Mouse (Mus musculus) heart, postnatal 0 days (tissue): ENCODE results near the gene Hnmt. TPM values are rescaled to one million over a fixed set of nuclear protein-coding genes. Genes with fewer than 3 reads are reported as not detected.
"Not testable (repeated sequence)": the region's sequence is repeated elsewhere in the genome, so short reads cannot be mapped to it uniquely, and the experiment has no call there.

Experiments used
- ATAC-seq: fragments of 200-750 bp; cut with Nextera tagmentation; 2 replicates; pipeline ENCODE4 v1.8.0; 2017; ENCODE audit warnings: low read depth, moderate number of reproducible peaks, moderate library complexity; ENCODE audit not compliant: insufficient read depth
- DNase-seq: peaks from one replicate; pipeline ENCODE4 v3.0.0-alpha.2; 2016; ENCODE audit warnings: low spot score
- H3K27ac ChIP-seq: fragments of 300-500 bp; sonication (generic); 2 replicates; pipeline ENCODE4 v1.5.1; 2014; ENCODE audit warnings: low read depth, mild to moderate bottlenecking
- H3K27me3 ChIP-seq: fragments of 300-500 bp; sonication (generic); 2 replicates; pipeline ENCODE4 v1.6.1; 2014; ENCODE audit warnings: low read length, mixed read lengths; ENCODE audit not compliant: control insufficient read depth, insufficient read depth
- H3K36me3 ChIP-seq: fragments of 300-500 bp; sonication (generic); replicated peaks from 2 replicates; pipeline ENCODE4 v1.6.1; 2014; ENCODE audit warnings: low read length, mixed read lengths; ENCODE audit not compliant: control insufficient read depth, insufficient read depth
- H3K4me1 ChIP-seq: fragments of 300-500 bp; sonication (generic); 2 replicates; pipeline ENCODE4 v1.6.1; 2014; ENCODE audit warnings: antibody characterized with exemption; ENCODE audit not compliant: control insufficient read depth, insufficient read depth
- H3K4me2 ChIP-seq: fragments of 300-500 bp; sonication (generic); 2 replicates; pipeline ENCODE4 v1.6.1; 2014; ENCODE audit warnings: low read depth, mild to moderate bottlenecking, low read length, moderate library complexity
- H3K4me3 ChIP-seq: fragments of 300-500 bp; sonication (generic); 2 replicates; pipeline ENCODE4 v1.5.1; 2014; ENCODE audit warnings: low read depth, low read length
- H3K9ac ChIP-seq: fragments of 300-500 bp; sonication (generic); replicated peaks from 2 replicates; pipeline ENCODE4 v1.6.1; 2014; ENCODE audit warnings: low read depth, low read length, mixed read lengths
- H3K9me3 ChIP-seq: fragments of 300-500 bp; sonication (generic); replicated peaks from 2 replicates; pipeline ENCODE4 v1.6.1; 2016; ENCODE audit warnings: low read length; ENCODE audit not compliant: control insufficient read depth
- CTCF ChIP-seq: IDR thresholded peaks from 2 replicates; pipeline ENCODE4 v1.5.1; 2016; ENCODE audit warnings: antibody characterized with exemption, control low read depth, low read depth
- EP300 ChIP-seq: IDR thresholded peaks from 2 replicates; pipeline ENCODE4 v1.6.1; 2016; ENCODE audit warnings: antibody characterized with exemption, low read depth
- WGBS: fragments of 180-500 bp; shearing (Covaris S2); extraction: QIAGEN DNeasy Blood & Tissue Kit; methylation state at CpG from one replicate; pipeline ENCODE4 v1.1.7; 2014; 5-methylcytosine and 5-hydroxymethylcytosine counted together
- polyA plus RNA-seq: library from polyadenylated mRNA; unstranded; fragments of >200 nt; fragmentation: Nextera tagmentation; extraction: Ambion mirVana; gene quantifications from 2 replicates; pipeline ENCODE4 v1.2.1, GENCODE M21; 2015
- total RNA-seq: library from RNA; depleted of rRNA; stranded (reverse); fragments of >200 nt; gene quantifications from 2 replicates; pipeline ENCODE4 v1.2.3, GENCODE M21; 2014; ENCODE audit warnings: low replicate concordance

Gene Hnmt
- total and polyA plus RNA-seq, 2 experiments from 2014 or later: 7.1 to 8.2 TPM

GRCm38 (mm10) chr2:24047551-24048479 is 1.4 kb downstream of the Hnmt start:
- DNase-seq (no peak), ATAC-seq (no peak)
- Histone ChIP-seq H3K36me3 (no peaks in the 10 kb centered on the region), H3K27ac (no peak overlapping the region), H3K4me1 (no peaks in the 10 kb centered on the region), H3K9ac (peak overlapping the region; percentile 51), H3K4me2 (peak overlapping the region; percentile 61), H3K9me3 (no peaks in the 10 kb centered on the region), H3K27me3 (no peaks in the 10 kb centered on the region), H3K4me3 (peak overlapping the region; percentile 53)
- TF ChIP-seq EP300 (no peak), CTCF (no peak)
- WGBS: 63% methylated on average over 6 of the region's 6 CpGs

GRCm38 (mm10) chr2:24042901-24043300 is 6.3 kb downstream of the Hnmt start:
- TF ChIP-seq EP300 (no peak), CTCF (no peak)
- ATAC-seq: no peak
- no peak overlapping the region for H3K9ac ChIP-seq
- H3K9me3 ChIP-seq: no peaks in the 10 kb centered on the region
- no peaks in the 10 kb centered on the region for H3K36me3 ChIP-seq
- no peak overlapping the region for H3K4me3 ChIP-seq
- H3K27ac ChIP-seq: no peak overlapping the region
- H3K4me2 ChIP-seq: no peak overlapping the region
- 72% methylated on average over 1 of the region's 1 CpGs for WGBS
- no peaks in the 10 kb centered on the region for H3K4me1 ChIP-seq
- H3K27me3 ChIP-seq: no peaks in the 10 kb centered on the region
- DNase-seq: no peak

- TF ChIP-seq CTCF (no peak), EP300 (no peak)
- no peak overlapping the region for H3K9ac ChIP-seq
- H3K27ac ChIP-seq: no peak overlapping the region
- DNase-seq: no peak
- no peak overlapping the region for H3K4me3 ChIP-seq
- WGBS: 85% methylated on average over 1 of the region's 1 CpGs
- no peaks in the 10 kb centered on the region for H3K9me3 ChIP-seq
- ATAC-seq: no peak
- H3K27me3 ChIP-seq: no peaks in the 10 kb centered on the region
- no peaks in the 10 kb centered on the region for H3K36me3 ChIP-seq
- H3K4me1 ChIP-seq: no peaks in the 10 kb centered on the region
- no peak overlapping the region for H3K4me2 ChIP-seq
These were observed 8.7 kb downstream of the Hnmt start for GRCm38 (mm10) chr2:24040531-24040930.

- H3K4me1 ChIP-seq, H3K27me3 ChIP-seq, DNase-seq, H3K4me2 ChIP-seq, H3K36me3 ChIP-seq, H3K4me3 ChIP-seq, H3K27ac ChIP-seq, ATAC-seq, H3K9me3 ChIP-seq, H3K9ac ChIP-seq: not testable (repeated sequence)
These were observed 29.8 kb downstream of the Hnmt start for GRCm38 (mm10) chr2:24019386-24019785.

GRCm38 (mm10) chr2:24018966-24019365 is 30.2 kb downstream of the Hnmt start:
- Histone ChIP-seq H3K4me1 (no peaks in the 10 kb centered on the region), H3K4me3 (no peak overlapping the region), H3K9me3 (no peaks in the 10 kb centered on the region), H3K36me3 (no peaks in the 10 kb centered on the region), H3K27ac (no peak overlapping the region), H3K9ac (no peak overlapping the region), H3K27me3 (no peaks in the 10 kb centered on the region), H3K4me2 (no peak overlapping the region)
- no peak for ATAC-seq
- DNase-seq: no peak
- 71% methylated on average over 1 of the region's 1 CpGs for WGBS
- TF ChIP-seq EP300 (no peak), CTCF (no peak)

GRCm38 (mm10) chr2:24014957-24015356 is 34.2 kb downstream of the Hnmt start:
- Histone ChIP-seq H3K9ac (no peak overlapping the region), H3K4me3 (no peak overlapping the region), H3K27ac (no peak overlapping the region), H3K36me3 (no peaks in the 10 kb centered on the region), H3K27me3 (no peaks in the 10 kb centered on the region), H3K4me1 (no peaks in the 10 kb centered on the region), H3K4me2 (no peak overlapping the region), H3K9me3 (no peaks in the 10 kb centered on the region)
- 66% methylated on average over 5 of the region's 5 CpGs for WGBS
- TF ChIP-seq CTCF (no peak), EP300 (no peak)
- ATAC-seq (no peak), DNase-seq (no peak)
